Mouse (Mus musculus) MEL (cell line): ENCODE data around the gene Pim1.

Source experiments
- CTCF ChIP-seq, 3 experiments: IDR thresholded peaks in 2 of 3; conservative IDR thresholded peaks in 1 of 3; 2 replicates each; pipeline ENCODE4 v1.5.1; 2011 to 2012; ENCODE audit warnings: low read length in 3 of 3, low read depth in 2 of 3, mild to moderate bottlenecking in 2 of 3, improper control_type of control experiment in 1 of 3, inconsistent platforms in 1 of 3, mixed read lengths in 1 of 3, moderate library complexity in 1 of 3; ENCODE audit not compliant: control insufficient read depth in 1 of 3, insufficient read depth in 1 of 3, poor library complexity in 1 of 3, severe bottlenecking in 1 of 3
- ELF1 ChIP-seq: IDR thresholded peaks from 2 replicates; pipeline ENCODE4 v1.6.1; 2014; ENCODE audit warnings: low read depth, mild to moderate bottlenecking, inconsistent platforms, low read length, improper control_type of control experiment, moderate library complexity
- EP300 ChIP-seq, 2 experiments: IDR thresholded peaks; 2 replicates each; pipeline ENCODE4 v1.6.1; 2011; ENCODE audit warnings: improper control_type of control experiment in 2 of 2, low read length in 2 of 2, low read depth in 1 of 2, mild to moderate bottlenecking in 1 of 2
- MAZ ChIP-seq: IDR thresholded peaks from 2 replicates; pipeline ENCODE4 v1.6.1; 2012; ENCODE audit warnings: low read depth, mild to moderate bottlenecking, inconsistent platforms, low read length, improper control_type of control experiment
- POLR2A ChIP-seq, 2 experiments: IDR thresholded peaks; 2 replicates each; pipeline ENCODE4 v1.6.1; 2011 to 2012; ENCODE audit warnings: low read length in 2 of 2, mild to moderate bottlenecking in 2 of 2, control low read depth in 1 of 2, improper control_type of control experiment in 1 of 2, low read depth in 1 of 2, moderate library complexity in 1 of 2; ENCODE audit not compliant: control insufficient read depth in 1 of 2, insufficient read depth in 1 of 2, poor library complexity in 1 of 2
- TCF12 ChIP-seq: IDR thresholded peaks from 2 replicates; pipeline ENCODE4 v1.6.1; 2014; ENCODE audit warnings: low read depth, mild to moderate bottlenecking, inconsistent platforms, low read length, improper control_type of control experiment, moderate library complexity

DNA sequence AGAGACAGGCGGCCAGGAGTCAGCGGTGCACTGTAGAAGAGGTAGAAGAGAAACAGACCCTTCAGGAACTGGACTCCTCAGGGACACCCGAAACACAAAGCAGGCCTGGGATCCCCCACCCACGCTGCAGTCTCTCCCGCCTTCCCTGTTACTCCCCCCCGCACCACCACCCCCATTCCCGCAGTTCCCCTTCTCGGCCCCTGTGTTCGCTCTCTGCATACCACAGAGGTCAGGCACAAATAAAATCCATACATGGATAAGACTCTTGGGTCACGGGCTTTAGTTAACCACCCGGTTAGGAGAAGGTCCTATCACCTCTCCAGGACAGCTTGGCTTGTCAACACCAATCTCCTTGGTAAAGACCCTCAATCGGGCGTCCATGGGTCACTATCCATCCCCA lies 26.9 kb upstream of the Pim1 start:
- no peak for TF ChIP-seq CTCF (IDR thresholded peaks at IDR 0.05 in 2 of 3, conservative IDR thresholded peaks at IDR 0.05 in 1 of 3; ENCODE audit: control insufficient read depth in 1 of 3, insufficient read depth in 1 of 3, low read depth in 2 of 3, low read length in 3 of 3, poor library complexity in 1 of 3, severe bottlenecking in 1 of 3)
- no peak for TF ChIP-seq MAZ
- TF ChIP-seq EP300 (IDR thresholded peaks at IDR 0.05; ENCODE audit: low read depth in 1 of 2, low read length in 2 of 2), result no peak
- TF ChIP-seq POLR2A (IDR thresholded peaks at IDR 0.05; ENCODE audit: control insufficient read depth in 1 of 2, insufficient read depth in 1 of 2, low read depth in 1 of 2, low read length in 2 of 2, poor library complexity in 1 of 2), result no peak
- TF ChIP-seq ELF1, result no peak
- TF ChIP-seq TCF12, result no peak
